Mouse (Mus musculus) frontal cortex, adult (tissue): ENCODE results near the gene Olfr1157.

ENCODE experiments used
- ATAC-seq: cut with Nextera tagmentation; 2 replicates; pipeline ENCODE4 v1.9.2; 2017; ENCODE audit warnings: mild to moderate bottlenecking, moderate library complexity, mixed read lengths; ENCODE audit not compliant: low TSS enrichment

Olfr1157 gene

GRCm38 (mm10) chr2:87968199-87968598 is at the start of gene Olfr1157:
TSS of gene Olfr1157 (minus strand) at chr2:87968299.
- no peak for ATAC-seq

GRCm38 (mm10) chr2:88007515-88008318 is 39.6 kb upstream of the Olfr1157 start, which contains the start of gene Olfr1160:
TSS of gene Olfr1160 (minus strand) at chr2:88008268.
- ATAC-seq, result no peak

GRCm38 (mm10) chr2:87989813-87990212 is 21.7 kb upstream of the Olfr1157 start, which contains the start of gene Olfr1158:
TSS of gene Olfr1158 (plus strand) at chr2:87990113.
- no peak for ATAC-seq

GRCm38 (mm10) chr2:87974563-87974962 is 6.5 kb upstream of the Olfr1157 start, which contains the start of gene Olfr74:
TSS of gene Olfr74 (minus strand) at chr2:87974663.
- no peak for ATAC-seq

GRCm38 (mm10) chr2:87953000-87953399 is 15.1 kb downstream of the Olfr1157 start, which contains the start of gene Olfr1156:
TSS of gene Olfr1156 (minus strand) at chr2:87953100.
- no peak for ATAC-seq

GRCm38 (mm10) chr2:87945037-87945436 is 23.1 kb downstream of the Olfr1157 start, which contains the start of gene Olfr1155:
TSS of gene Olfr1155 (minus strand) at chr2:87945137.
- no peak for ATAC-seq
